Mouse (Mus musculus) liver, adult 2 months (tissue): ENCODE data around the gene Camkmt.

Experiments used
- CTCF ChIP-seq: fragments of 200-500 bp; IDR thresholded peaks from 2 replicates; pipeline ENCODE4 v1.5.1; 2011; ENCODE audit warnings: low read depth, low read length, control low read depth
- POLR2A ChIP-seq: fragments of 200-500 bp; IDR thresholded peaks from 2 replicates; pipeline ENCODE4 v1.6.1; 2011; ENCODE audit warnings: low read length, control low read depth; ENCODE audit not compliant: insufficient read depth; ENCODE audit errors: extremely low read depth

DNA sequence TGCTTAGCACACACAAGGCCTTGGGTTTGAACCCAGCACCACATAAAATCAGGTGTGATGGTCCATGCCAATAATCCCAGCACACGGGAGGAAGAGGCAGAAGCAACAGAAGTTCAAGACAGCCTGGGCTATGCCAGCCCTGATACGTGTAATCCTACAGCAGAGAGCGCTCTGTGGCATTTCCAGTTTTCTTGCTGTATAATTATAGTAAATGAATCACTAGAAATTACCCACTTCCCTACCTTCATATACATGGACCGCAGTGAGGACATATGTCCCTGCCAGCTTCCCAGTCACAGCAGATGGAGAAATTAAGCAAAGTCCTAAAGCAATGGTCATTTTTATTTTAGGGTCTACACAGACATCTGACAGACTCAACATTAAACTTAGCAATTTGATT is 16.3 kb upstream of the Camkmt start:
- TF ChIP-seq CTCF (no peak), POLR2A (no peak)
